Mouse (Mus musculus): ENCODE results near the gene Krt79.

GRCm38 (mm10) chr15:101895216-101895615, 44.9 kb downstream of the Krt79 start:
- TF ChIP-seq POLR2A (IDR thresholded peaks at IDR 0.05; ENCODE audit: borderline replicate concordance, extremely low read depth, low read depth, low read length) (no peak), CTCF (IDR thresholded peaks at IDR 0.05; ENCODE audit: insufficient read depth, low read length) (no peak)
